Mouse (Mus musculus): Measurements from ENCODE around the gene Rgcc.
A peak's percentile ranks its signal among the peaks of the same experiment; 100 is the strongest.

- peak; percentile 69 for TF ChIP-seq CTCF (IDR thresholded peaks at IDR 0.05)
- TF ChIP-seq EP300 (IDR thresholded peaks at IDR 0.05) = no peak
Observed at GRCm38 (mm10) chr14:79288280-79288679, 13.2 kb downstream of the Rgcc start.

All from lung, postnatal 0 days (tissue).